Mouse (Mus musculus): Measurements from ENCODE around the gene Prkcd. TPM values are rescaled to one million over a fixed set of nuclear protein-coding genes. Genes with fewer than 3 reads are reported as not detected.

Prkcd gene
- 149 and 287 TPM in 2 replicates for polyA plus RNA-seq (2012; rRNA removed)

GRCm38 (mm10) chr14:30625856-30626726 is at the start of gene Prkcd:
Prkcd (minus strand) TSS chr14:30626210.
- under 1% methylated on average over 71 of the region's 71 CpGs for WGBS
- Histone ChIP-seq H3K36me3 (ENCODE audit: control insufficient read depth, insufficient read depth, low read length) (0 out of 2 replicates have a peak, but pooled peaks cover 10% of the 10 kb centered on the region), H3K4me3 (ENCODE audit: low read depth, low read length) (peak within 1 kb of the TSS; percentile 90), H3K4me1 (ENCODE audit: control insufficient read depth, insufficient read depth, insufficient read length, low read length) (peaks cover 42% of the 10 kb centered on the region), H3K27ac (ENCODE audit: insufficient read depth, low read depth, low read length) (peak within 1 kb of the TSS; percentile 73), H3K27me3 (ENCODE audit: control insufficient read depth, insufficient read depth, low read length) (no peaks in the 10 kb centered on the region)
- TF ChIP-seq CTCF (IDR thresholded peaks at IDR 0.05; ENCODE audit: extremely low read depth, insufficient read length, insufficient replicate concordance, low read depth, low read length) (no peak), POLR2A (IDR thresholded peaks at IDR 0.05; ENCODE audit: low read depth, low read length) (peak; percentile 91)

GRCm38 (mm10) chr14:30674947-30675346 is 48.9 kb upstream of the Prkcd start:
- Histone ChIP-seq H3K27ac (ENCODE audit: insufficient read depth, low read depth, low read length) (no peak overlapping the region), H3K4me3 (ENCODE audit: low read depth, low read length) (no peak overlapping the region), H3K27me3 (ENCODE audit: control insufficient read depth, insufficient read depth, low read length) (no peaks in the 10 kb centered on the region), H3K4me1 (ENCODE audit: control insufficient read depth, insufficient read depth, insufficient read length, low read length) (no peaks in the 10 kb centered on the region), H3K36me3 (ENCODE audit: control insufficient read depth, insufficient read depth, low read length) (peaks cover 25% of the 10 kb centered on the region)
- 56% methylated on average over 6 of the region's 6 CpGs for WGBS
- TF ChIP-seq CTCF (IDR thresholded peaks at IDR 0.05; ENCODE audit: extremely low read depth, insufficient read length, insufficient replicate concordance, low read depth, low read length) (no peak), POLR2A (IDR thresholded peaks at IDR 0.05; ENCODE audit: low read depth, low read length) (no peak)

DNA sequence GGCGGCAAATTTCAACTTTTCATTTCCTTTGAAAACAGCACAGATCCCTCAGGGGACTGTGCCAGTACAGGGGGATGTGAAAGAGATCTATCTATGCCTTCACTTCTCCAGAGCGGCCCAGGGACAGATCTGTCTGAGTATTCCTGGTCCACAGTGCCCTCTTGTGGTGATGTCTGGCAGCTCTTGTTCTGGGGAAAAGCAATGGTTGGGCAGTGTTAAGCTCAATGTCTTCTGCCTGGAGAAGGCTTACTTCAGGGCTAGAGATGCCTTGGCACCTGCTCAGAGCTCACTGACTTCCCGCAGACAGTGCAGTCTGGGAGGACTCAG is 45.9 kb upstream of the Prkcd start:
- H3K36me3 ChIP-seq (ENCODE audit: control insufficient read depth, insufficient read depth, low read length): peaks cover 25% of the 10 kb centered on the region
- WGBS: 7% methylated on average over 3 of the region's 3 CpGs
- no peak overlapping the region for H3K27ac ChIP-seq (ENCODE audit: insufficient read depth, low read depth, low read length)
- TF ChIP-seq CTCF (IDR thresholded peaks at IDR 0.05; ENCODE audit: extremely low read depth, insufficient read length, insufficient replicate concordance, low read depth, low read length): peak; percentile 90; the same call in 1 of the 2 replicates
- no peak for TF ChIP-seq POLR2A (IDR thresholded peaks at IDR 0.05; ENCODE audit: low read depth, low read length)
- no peak overlapping the region for H3K4me3 ChIP-seq (ENCODE audit: low read depth, low read length)
- H3K4me1 ChIP-seq (ENCODE audit: control insufficient read depth, insufficient read depth, insufficient read length, low read length): no peaks in the 10 kb centered on the region
- H3K27me3 ChIP-seq (ENCODE audit: control insufficient read depth, insufficient read depth, low read length): no peaks in the 10 kb centered on the region

GRCm38 (mm10) chr14:30671095-30671985 is 45.3 kb upstream of the Prkcd start:
- H3K4me3 ChIP-seq (ENCODE audit: low read depth, low read length): no peak overlapping the region
- 70% methylated on average over 15 of the region's 15 CpGs for WGBS
- H3K27me3 ChIP-seq (ENCODE audit: control insufficient read depth, insufficient read depth, low read length): no peaks in the 10 kb centered on the region
- no peak for TF ChIP-seq CTCF (IDR thresholded peaks at IDR 0.05; ENCODE audit: extremely low read depth, insufficient read length, insufficient replicate concordance, low read depth, low read length)
- no peak for TF ChIP-seq POLR2A (IDR thresholded peaks at IDR 0.05; ENCODE audit: low read depth, low read length)
- H3K27ac ChIP-seq (ENCODE audit: insufficient read depth, low read depth, low read length): no peak overlapping the region; the same call in 1 of the 2 replicates
- peaks cover 22% of the 10 kb centered on the region for H3K36me3 ChIP-seq (ENCODE audit: control insufficient read depth, insufficient read depth, low read length)
- H3K4me1 ChIP-seq (ENCODE audit: control insufficient read depth, insufficient read depth, insufficient read length, low read length): no peaks in the 10 kb centered on the region

DNA sequence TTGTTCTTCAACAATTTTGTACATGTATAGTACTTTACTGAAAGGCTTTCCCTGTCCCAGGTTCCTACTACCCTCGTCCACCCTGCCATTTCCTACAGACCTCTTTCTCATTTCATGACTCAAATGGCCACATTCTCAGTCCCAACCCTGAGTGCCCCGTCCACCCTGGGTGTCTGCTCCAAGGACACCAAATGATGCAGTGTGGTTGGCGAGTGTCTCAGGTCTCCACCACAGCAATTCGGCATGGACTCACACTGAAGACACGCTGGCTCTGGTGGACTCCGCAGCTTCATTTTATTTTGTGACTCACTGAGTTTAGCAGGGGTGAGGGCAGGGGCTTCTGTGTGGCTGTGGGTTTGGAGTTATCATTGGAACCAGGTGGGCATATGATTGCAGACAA is 44.2 kb upstream of the Prkcd start:
- H3K36me3 ChIP-seq (ENCODE audit: control insufficient read depth, insufficient read depth, low read length): peaks cover 22% of the 10 kb centered on the region
- WGBS: 98% methylated on average over 6 of the region's 6 CpGs
- no peaks in the 10 kb centered on the region for H3K27me3 ChIP-seq (ENCODE audit: control insufficient read depth, insufficient read depth, low read length)
- no peak overlapping the region for H3K4me3 ChIP-seq (ENCODE audit: low read depth, low read length)
- H3K27ac ChIP-seq (ENCODE audit: insufficient read depth, low read depth, low read length): no peak overlapping the region
- TF ChIP-seq POLR2A (IDR thresholded peaks at IDR 0.05; ENCODE audit: low read depth, low read length): no peak
- TF ChIP-seq CTCF (IDR thresholded peaks at IDR 0.05; ENCODE audit: extremely low read depth, insufficient read length, insufficient replicate concordance, low read depth, low read length): no peak
- H3K4me1 ChIP-seq (ENCODE audit: control insufficient read depth, insufficient read depth, insufficient read length, low read length): 0 out of 2 replicates have a peak, but pooled peaks cover 3% of the 10 kb centered on the region

- TF ChIP-seq CTCF (IDR thresholded peaks at IDR 0.05; ENCODE audit: extremely low read depth, insufficient read length, insufficient replicate concordance, low read depth, low read length): no peak
- H3K27me3 ChIP-seq (ENCODE audit: control insufficient read depth, insufficient read depth, low read length): no peaks in the 10 kb centered on the region
- WGBS: 74% methylated on average over 4 of the region's 4 CpGs
- H3K27ac ChIP-seq (ENCODE audit: insufficient read depth, low read depth, low read length): no peak overlapping the region
- H3K36me3 ChIP-seq (ENCODE audit: control insufficient read depth, insufficient read depth, low read length): peaks cover 38% of the 10 kb centered on the region
- no peak overlapping the region for H3K4me3 ChIP-seq (ENCODE audit: low read depth, low read length)
- 0 out of 2 replicates have a peak, but pooled peaks cover 3% of the 10 kb centered on the region for H3K4me1 ChIP-seq (ENCODE audit: control insufficient read depth, insufficient read depth, insufficient read length, low read length)
Measured at GRCm38 (mm10) chr14:30666604-30667003, 40.6 kb upstream of the Prkcd start.

- H3K27ac ChIP-seq (ENCODE audit: insufficient read depth, low read depth, low read length): no peak overlapping the region
- H3K36me3 ChIP-seq (ENCODE audit: control insufficient read depth, insufficient read depth, low read length): peaks cover 43% of the 10 kb centered on the region
- TF ChIP-seq CTCF (IDR thresholded peaks at IDR 0.05; ENCODE audit: extremely low read depth, insufficient read length, insufficient replicate concordance, low read depth, low read length) (no peak), POLR2A (IDR thresholded peaks at IDR 0.05; ENCODE audit: low read depth, low read length) (no peak)
- no peaks in the 10 kb centered on the region for H3K27me3 ChIP-seq (ENCODE audit: control insufficient read depth, insufficient read depth, low read length)
- WGBS: 38% methylated on average over 3 of the region's 3 CpGs
- 0 out of 2 replicates have a peak, but pooled peaks cover 3% of the 10 kb centered on the region for H3K4me1 ChIP-seq (ENCODE audit: control insufficient read depth, insufficient read depth, insufficient read length, low read length)
- no peak overlapping the region for H3K4me3 ChIP-seq (ENCODE audit: low read depth, low read length)
Measured at GRCm38 (mm10) chr14:30666061-30666460, 40.1 kb upstream of the Prkcd start.

All from small intestine, adult 2 months (tissue).